Mouse (Mus musculus): ENCODE results near the gene Kansl1. TPM values are rescaled to one million over a fixed set of nuclear protein-coding genes. Genes with fewer than 3 reads are reported as not detected.

Kansl1 gene
- polyA plus RNA-seq, 1 experiment from 2014 or later, result 16.6 TPM

DNA sequence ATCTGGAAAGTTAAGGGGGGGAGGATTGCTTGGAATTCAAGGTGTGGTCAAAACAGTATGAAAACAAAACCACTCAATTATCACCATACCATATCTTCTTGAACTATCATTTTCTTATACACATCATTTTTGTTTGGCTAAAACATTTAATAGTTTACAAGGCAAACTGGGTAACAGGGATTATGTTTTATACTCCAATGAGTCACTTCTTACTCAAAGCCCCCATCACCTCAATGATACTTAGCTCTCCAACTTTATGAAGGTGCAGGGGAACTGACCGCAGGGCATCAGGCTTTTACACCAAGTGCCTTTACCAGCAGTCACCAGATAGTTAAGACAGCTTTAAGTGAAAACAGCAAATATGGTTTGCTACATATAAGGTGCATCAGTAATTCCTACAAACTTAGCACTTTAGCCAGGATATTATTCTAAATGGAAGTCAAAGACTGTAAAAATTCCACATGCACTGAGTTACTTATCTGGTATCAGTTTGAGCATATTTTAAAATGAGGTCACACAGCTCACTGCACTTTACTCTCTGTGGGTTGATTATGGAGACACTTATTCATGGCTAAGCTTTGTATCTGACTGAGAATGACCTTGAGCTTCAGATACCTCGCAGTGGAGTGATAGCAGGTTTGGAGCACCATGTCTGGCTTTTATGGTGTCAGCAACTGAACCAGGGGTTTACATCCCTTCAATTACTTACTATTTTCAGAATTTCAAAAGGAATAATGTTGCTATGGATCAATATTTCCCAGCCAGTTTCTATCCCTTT is 104.6 kb downstream of the Kansl1 start:
- Histone ChIP-seq H3K4me3 (ENCODE audit: low read depth, low read length) (no peak overlapping the region), H3K27ac (ENCODE audit: low read depth, low read length) (peak overlapping the region; percentile 37), H3K9ac (ENCODE audit: low read depth, low read length) (no peak overlapping the region), H3K4me1 (ENCODE audit: control insufficient read depth, insufficient read depth, low read length) (peaks cover 4% of the 10 kb centered on the region; the same call in 1 of the 2 replicates), H3K27me3 (ENCODE audit: control insufficient read depth, insufficient read depth, low read length) (no peaks in the 10 kb centered on the region), H3K4me2 (no peak overlapping the region), H3K36me3 (ENCODE audit: control insufficient read depth, insufficient read depth, low read length) (no peaks in the 10 kb centered on the region), H3K9me3 (replicated peaks; ENCODE audit: control insufficient read depth, low read length) (no peaks in the 10 kb centered on the region)
- no peak for ATAC-seq (replicated peaks; ENCODE audit: insufficient number of reproducible peaks, low FRiP score, low TSS enrichment)
- WGBS (ENCODE audit: insufficient replicate concordance), result 59% methylated on average over 2 of the region's 2 CpGs

DNA sequence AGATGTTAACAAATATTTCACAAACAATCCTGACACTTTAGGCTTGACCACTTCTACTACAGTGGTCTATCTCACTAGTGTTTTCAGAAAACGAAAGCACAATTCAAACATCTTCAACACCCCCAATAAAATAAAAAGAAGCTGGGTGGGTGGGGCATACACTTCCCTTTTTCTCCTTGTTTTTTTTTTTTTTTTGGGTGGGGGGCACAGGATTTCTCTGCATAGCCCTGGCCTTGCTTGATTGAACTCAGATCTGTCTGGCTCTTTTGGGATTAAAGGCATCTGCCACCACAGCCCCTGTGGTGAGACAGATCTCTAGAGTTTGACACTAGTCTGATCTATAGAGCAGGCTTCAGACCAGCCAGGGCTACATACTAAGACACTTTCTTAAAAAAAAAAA is 106.0 kb downstream of the Kansl1 start:
- H3K9ac ChIP-seq (ENCODE audit: low read depth, low read length), result no peak overlapping the region
- H3K4me1 ChIP-seq (ENCODE audit: control insufficient read depth, insufficient read depth, low read length), result peaks cover 4% of the 10 kb centered on the region; the same call in 1 of the 2 replicates
- H3K27me3 ChIP-seq (ENCODE audit: control insufficient read depth, insufficient read depth, low read length), result no peaks in the 10 kb centered on the region
- ATAC-seq (replicated peaks; ENCODE audit: insufficient number of reproducible peaks, low FRiP score, low TSS enrichment), result no peak
- no peaks in the 10 kb centered on the region for H3K9me3 ChIP-seq (replicated peaks; ENCODE audit: control insufficient read depth, low read length)
- no peaks in the 10 kb centered on the region for H3K36me3 ChIP-seq (ENCODE audit: control insufficient read depth, insufficient read depth, low read length)
- no peak overlapping the region for H3K4me3 ChIP-seq (ENCODE audit: low read depth, low read length)
- H3K4me2 ChIP-seq, result no peak overlapping the region
- H3K27ac ChIP-seq (ENCODE audit: low read depth, low read length), result no peak overlapping the region
- WGBS (ENCODE audit: insufficient replicate concordance), result 93% methylated on average over 1 of the region's 1 CpGs

DNA sequence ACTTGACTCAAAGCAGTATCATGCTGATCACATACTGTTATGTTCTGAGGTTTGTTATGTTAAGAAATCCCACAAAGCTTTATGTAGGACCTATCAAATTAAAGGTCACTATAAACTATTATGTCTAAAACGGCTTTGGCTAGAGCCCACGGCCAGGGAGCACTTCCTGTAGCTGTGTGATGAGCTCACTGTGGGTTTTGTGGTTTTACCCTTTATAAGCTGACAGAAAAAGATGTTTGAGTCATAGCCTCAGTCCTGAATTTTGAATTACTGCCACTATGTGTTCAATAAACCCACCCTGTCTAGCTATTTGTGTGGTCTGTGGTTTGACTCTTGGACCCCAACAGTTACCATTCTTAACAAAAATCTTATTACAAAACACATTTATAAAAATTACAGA is 106.9 kb downstream of the Kansl1 start:
- H3K27me3 ChIP-seq (ENCODE audit: control insufficient read depth, insufficient read depth, low read length), result no peaks in the 10 kb centered on the region
- 69% methylated on average over 2 of the region's 2 CpGs for WGBS (ENCODE audit: insufficient replicate concordance)
- no peak overlapping the region for H3K4me2 ChIP-seq
- H3K9ac ChIP-seq (ENCODE audit: low read depth, low read length), result no peak overlapping the region
- H3K27ac ChIP-seq (ENCODE audit: low read depth, low read length), result no peak overlapping the region
- no peaks in the 10 kb centered on the region for H3K9me3 ChIP-seq (replicated peaks; ENCODE audit: control insufficient read depth, low read length)
- peaks cover 4% of the 10 kb centered on the region; the same call in 1 of the 2 replicates for H3K4me1 ChIP-seq (ENCODE audit: control insufficient read depth, insufficient read depth, low read length)
- H3K36me3 ChIP-seq (ENCODE audit: control insufficient read depth, insufficient read depth, low read length), result no peaks in the 10 kb centered on the region
- H3K4me3 ChIP-seq (ENCODE audit: low read depth, low read length), result no peak overlapping the region
- no peak for ATAC-seq (replicated peaks; ENCODE audit: insufficient number of reproducible peaks, low FRiP score, low TSS enrichment)

DNA sequence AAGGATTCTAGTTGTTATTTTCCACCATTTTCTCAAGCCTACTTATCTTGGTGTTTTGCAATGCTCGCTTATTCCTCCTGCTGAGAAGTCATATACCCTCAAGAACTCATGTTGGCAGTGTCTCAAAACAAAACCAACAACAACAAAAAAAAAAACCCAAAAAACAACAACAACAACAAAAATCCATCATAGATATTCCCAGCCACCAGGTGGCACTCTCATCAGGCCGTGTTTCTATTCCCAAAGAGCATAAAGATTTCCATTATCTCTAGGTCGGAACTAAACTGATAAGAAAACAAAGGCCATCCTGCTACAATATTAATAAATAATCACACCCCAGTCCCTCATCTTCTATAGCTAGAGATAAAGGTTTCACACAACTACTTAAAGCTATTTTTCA is 121.7 kb downstream of the Kansl1 start:
- ATAC-seq (replicated peaks; ENCODE audit: insufficient number of reproducible peaks, low FRiP score, low TSS enrichment), result no peak
- Histone ChIP-seq H3K9me3 (replicated peaks; ENCODE audit: control insufficient read depth, low read length) (no peaks in the 10 kb centered on the region), H3K27me3 (ENCODE audit: control insufficient read depth, insufficient read depth, low read length) (no peaks in the 10 kb centered on the region), H3K9ac (ENCODE audit: low read depth, low read length) (no peak overlapping the region), H3K36me3 (ENCODE audit: control insufficient read depth, insufficient read depth, low read length) (peaks cover 42% of the 10 kb centered on the region), H3K4me1 (ENCODE audit: control insufficient read depth, insufficient read depth, low read length) (no peaks in the 10 kb centered on the region), H3K4me3 (ENCODE audit: low read depth, low read length) (no peak overlapping the region), H3K27ac (ENCODE audit: low read depth, low read length) (no peak overlapping the region), H3K4me2 (no peak overlapping the region)
- WGBS (ENCODE audit: insufficient replicate concordance), result 67% methylated on average over 3 of the region's 3 CpGs

DNA sequence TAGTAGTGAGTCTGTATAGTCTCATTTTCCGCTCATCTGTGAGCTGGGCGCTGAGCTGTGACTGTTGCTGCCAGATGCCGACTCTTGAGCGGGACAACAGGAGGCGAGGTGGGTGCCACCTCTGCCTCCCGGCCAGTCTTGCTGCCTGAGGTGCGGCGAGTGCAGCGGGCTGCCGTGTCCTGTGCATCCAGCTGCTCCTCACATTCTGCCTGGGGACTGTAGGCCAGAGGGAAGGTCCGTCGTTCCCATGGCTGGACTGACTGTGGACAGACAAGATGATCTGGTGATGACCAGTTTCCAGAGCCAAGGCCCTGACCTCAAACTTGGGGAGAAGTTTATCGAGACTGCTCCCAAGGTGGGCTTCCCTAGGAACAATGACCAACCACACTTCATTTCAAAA is 133.7 kb downstream of the Kansl1 start:
- Histone ChIP-seq H3K27me3 (ENCODE audit: control insufficient read depth, insufficient read depth, low read length) (no peaks in the 10 kb centered on the region), H3K27ac (ENCODE audit: low read depth, low read length) (no peak overlapping the region), H3K4me1 (ENCODE audit: control insufficient read depth, insufficient read depth, low read length) (peaks cover 7% of the 10 kb centered on the region), H3K36me3 (ENCODE audit: control insufficient read depth, insufficient read depth, low read length) (peaks cover 30% of the 10 kb centered on the region), H3K9me3 (replicated peaks; ENCODE audit: control insufficient read depth, low read length) (no peaks in the 10 kb centered on the region), H3K4me3 (ENCODE audit: low read depth, low read length) (no peak overlapping the region), H3K4me2 (no peak overlapping the region), H3K9ac (ENCODE audit: low read depth, low read length) (no peak overlapping the region)
- WGBS (ENCODE audit: insufficient replicate concordance), result 85% methylated on average over 13 of the region's 13 CpGs
- ATAC-seq (replicated peaks; ENCODE audit: insufficient number of reproducible peaks, low FRiP score, low TSS enrichment), result no peak

DNA sequence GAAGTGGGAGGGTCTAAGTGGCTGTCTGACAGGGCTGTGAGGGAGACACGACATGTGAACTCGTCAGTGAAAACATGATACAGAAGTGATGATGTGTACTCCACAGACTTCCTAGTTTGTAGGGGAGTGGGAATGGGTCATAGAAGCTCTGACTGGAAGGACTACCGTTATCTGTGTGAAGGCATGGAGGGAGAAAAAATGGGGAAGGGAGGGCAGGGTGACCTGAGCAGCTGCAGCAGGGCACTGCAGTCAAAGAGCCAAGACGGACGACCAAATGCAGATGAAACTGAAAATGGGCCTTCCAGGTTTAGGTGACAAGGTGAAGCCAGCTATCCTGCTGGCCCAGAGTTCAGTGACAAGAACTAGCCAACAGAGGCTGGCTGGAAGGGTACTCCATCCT is 134.5 kb downstream of the Kansl1 start:
- Histone ChIP-seq H3K9ac (ENCODE audit: low read depth, low read length) (no peak overlapping the region), H3K4me3 (ENCODE audit: low read depth, low read length) (no peak overlapping the region), H3K27me3 (ENCODE audit: control insufficient read depth, insufficient read depth, low read length) (no peaks in the 10 kb centered on the region), H3K27ac (ENCODE audit: low read depth, low read length) (peak overlapping the region; percentile 55; the same call in 1 of the 2 replicates), H3K4me1 (ENCODE audit: control insufficient read depth, insufficient read depth, low read length) (peaks cover 7% of the 10 kb centered on the region), H3K9me3 (replicated peaks; ENCODE audit: control insufficient read depth, low read length) (no peaks in the 10 kb centered on the region), H3K4me2 (no peak overlapping the region), H3K36me3 (ENCODE audit: control insufficient read depth, insufficient read depth, low read length) (peaks cover 29% of the 10 kb centered on the region)
- 0 out of 2 replicates have a peak, but pooled peaks have one; percentile 42 for ATAC-seq (replicated peaks; ENCODE audit: insufficient number of reproducible peaks, low FRiP score, low TSS enrichment)
- 44% methylated on average over 5 of the region's 5 CpGs for WGBS (ENCODE audit: insufficient replicate concordance)

DNA sequence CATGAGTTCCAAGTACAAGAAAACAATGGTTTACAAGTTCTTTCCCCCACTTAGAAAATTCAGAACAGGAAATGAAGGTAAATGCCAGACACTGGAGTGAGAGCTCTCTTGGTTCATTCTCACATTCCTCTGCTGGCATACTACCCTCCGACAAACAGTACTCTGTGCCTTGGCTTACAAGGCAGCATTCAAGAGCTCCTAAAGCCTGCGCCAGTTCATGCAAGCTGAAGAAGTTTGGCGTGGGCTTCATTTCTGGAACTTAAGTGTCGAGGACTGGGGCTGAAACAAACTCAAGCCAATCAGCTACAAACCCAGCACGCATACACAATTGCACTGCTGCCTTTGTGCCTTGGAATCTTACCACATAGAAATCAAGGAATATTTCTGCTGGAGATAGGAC is 136.6 kb downstream of the Kansl1 start:
- H3K4me2 ChIP-seq, result no peak overlapping the region
- no peaks in the 10 kb centered on the region for H3K9me3 ChIP-seq (replicated peaks; ENCODE audit: control insufficient read depth, low read length)

DNA sequence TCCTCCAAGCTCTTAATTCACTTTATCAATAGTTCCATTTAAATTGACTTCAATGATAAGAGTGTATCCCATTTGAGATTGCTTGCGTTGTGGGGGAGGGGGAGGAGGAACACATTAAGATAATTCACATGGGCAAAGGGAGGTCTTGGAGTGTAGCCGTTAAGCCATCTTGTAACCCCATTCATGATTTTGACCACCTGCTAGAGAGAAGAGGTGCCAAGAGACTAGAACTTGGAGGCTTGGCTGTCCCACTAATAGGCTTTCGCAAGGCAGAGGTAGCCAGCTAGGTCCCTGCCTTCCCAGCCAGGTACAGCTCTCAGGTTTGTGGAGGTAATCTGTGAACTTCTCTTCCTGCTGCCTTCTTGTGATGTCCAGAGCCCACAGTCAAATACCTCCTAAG is 137.5 kb downstream of the Kansl1 start:
- H3K36me3 ChIP-seq (ENCODE audit: control insufficient read depth, insufficient read depth, low read length), result peaks cover 24% of the 10 kb centered on the region
- H3K9ac ChIP-seq (ENCODE audit: low read depth, low read length), result no peak overlapping the region
- H3K4me2 ChIP-seq, result no peak overlapping the region
- peaks cover 7% of the 10 kb centered on the region for H3K4me1 ChIP-seq (ENCODE audit: control insufficient read depth, insufficient read depth, low read length)
- no peak overlapping the region for H3K4me3 ChIP-seq (ENCODE audit: low read depth, low read length)
- no peaks in the 10 kb centered on the region for H3K9me3 ChIP-seq (replicated peaks; ENCODE audit: control insufficient read depth, low read length)
- ATAC-seq (replicated peaks; ENCODE audit: insufficient number of reproducible peaks, low FRiP score, low TSS enrichment), result no peak
- no peaks in the 10 kb centered on the region for H3K27me3 ChIP-seq (ENCODE audit: control insufficient read depth, insufficient read depth, low read length)
- 86% methylated on average over 3 of the region's 3 CpGs for WGBS (ENCODE audit: insufficient replicate concordance)
- H3K27ac ChIP-seq (ENCODE audit: low read depth, low read length), result no peak overlapping the region

More for the DNA sequence above, 136.6 kb downstream of the Kansl1 start:
- H3K36me3 ChIP-seq (ENCODE audit: control insufficient read depth, insufficient read depth, low read length), result peaks cover 26% of the 10 kb centered on the region
- no peak overlapping the region for H3K27ac ChIP-seq (ENCODE audit: low read depth, low read length)
- no peaks in the 10 kb centered on the region for H3K27me3 ChIP-seq (ENCODE audit: control insufficient read depth, insufficient read depth, low read length)
- ATAC-seq (replicated peaks; ENCODE audit: insufficient number of reproducible peaks, low FRiP score, low TSS enrichment), result no peak
- H3K9ac ChIP-seq (ENCODE audit: low read depth, low read length), result no peak overlapping the region
- H3K4me3 ChIP-seq (ENCODE audit: low read depth, low read length), result no peak overlapping the region
- H3K4me1 ChIP-seq (ENCODE audit: control insufficient read depth, insufficient read depth, low read length), result peaks cover 7% of the 10 kb centered on the region
- WGBS (ENCODE audit: insufficient replicate concordance), result 89% methylated on average over 5 of the region's 5 CpGs

DNA sequence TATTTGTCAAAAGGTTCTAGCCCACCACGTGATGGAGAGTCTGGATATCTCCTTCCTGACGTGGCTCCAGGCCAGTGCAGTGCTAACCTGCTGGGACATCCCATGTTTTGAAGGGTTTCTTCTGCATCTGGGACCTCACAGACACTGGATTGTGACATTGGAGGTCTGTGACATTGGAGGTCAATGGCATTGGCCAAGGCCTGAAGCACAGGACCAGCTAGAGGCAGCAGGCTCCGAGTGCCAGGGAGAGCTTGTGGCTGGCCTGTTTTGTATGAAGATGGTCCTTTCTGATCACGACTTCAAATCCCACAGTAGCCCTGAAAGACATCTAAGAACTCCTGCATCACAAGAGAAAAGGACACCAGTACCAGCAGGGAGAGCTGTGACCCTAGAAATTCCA is 138.5 kb downstream of the Kansl1 start:
- 84% methylated on average over 4 of the region's 4 CpGs for WGBS (ENCODE audit: insufficient replicate concordance)
- peaks cover 15% of the 10 kb centered on the region for H3K36me3 ChIP-seq (ENCODE audit: control insufficient read depth, insufficient read depth, low read length)
- H3K4me3 ChIP-seq (ENCODE audit: low read depth, low read length), result no peak overlapping the region
- H3K27ac ChIP-seq (ENCODE audit: low read depth, low read length), result no peak overlapping the region
- ATAC-seq (replicated peaks; ENCODE audit: insufficient number of reproducible peaks, low FRiP score, low TSS enrichment), result no peak
- H3K9ac ChIP-seq (ENCODE audit: low read depth, low read length), result no peak overlapping the region
- peaks cover 7% of the 10 kb centered on the region for H3K4me1 ChIP-seq (ENCODE audit: control insufficient read depth, insufficient read depth, low read length)
- H3K9me3 ChIP-seq (replicated peaks; ENCODE audit: control insufficient read depth, low read length), result no peaks in the 10 kb centered on the region
- no peak overlapping the region for H3K4me2 ChIP-seq
- H3K27me3 ChIP-seq (ENCODE audit: control insufficient read depth, insufficient read depth, low read length), result no peaks in the 10 kb centered on the region

All from heart, embryonic 11.5 days (tissue).